Mouse (Mus musculus): ENCODE data around the gene Hspa1l.

GRCm38 (mm10) chr17:34941344-34942041, 31.0 kb upstream of the Hspa1l start:
- TF ChIP-seq CTCF (IDR thresholded peaks at IDR 0.05; ENCODE audit: low read depth, low read length) (no peak), POLR2A (IDR thresholded peaks at IDR 0.05; ENCODE audit: borderline replicate concordance, low read depth, low read length) (no peak)

Measured in bone marrow macrophage, adult 2 months (primary cell).